ENCODE assay signal across 8 mouse cellular contexts in genomic region chr6:5401394-5401793, GRCm38 (mm10). TPM values are rescaled to one million over a fixed set of nuclear protein-coding genes. Genes with fewer than 3 reads are reported as not detected.
DNase-seq lines count a peak whose midpoint lies in the region; ATAC-seq and TF ChIP-seq lines count a peak whose summit lies in the region.

No protein-coding gene starts in this region.

- no peak overlapping the region for H3K4me3 ChIP-seq in embryonic facial prominence, embryonic 10.5 days
- no peak overlapping the region for H3K4me3 ChIP-seq in heart, embryonic 12.5 days
- H3K4me3 ChIP-seq in kidney, postnatal 0 days (replicated peaks; ENCODE audit: low read depth, low read length) = no peak overlapping the region
- H3K4me3 ChIP-seq in liver, embryonic 13.5 days (replicated peaks) = no peak overlapping the region
- H3K4me3 ChIP-seq in neural tube, embryonic 13.5 days = no peak overlapping the region

- H3K27me3 ChIP-seq in embryonic facial prominence, embryonic 10.5 days (replicated peaks; ENCODE audit: low read depth, poor library complexity, severe bottlenecking) = no peaks in the 10 kb centered on the region
- H3K27me3 ChIP-seq in heart, embryonic 12.5 days (replicated peaks) = no peaks in the 10 kb centered on the region
- no peaks in the 10 kb centered on the region for H3K27me3 ChIP-seq in kidney, postnatal 0 days (ENCODE audit: insufficient read depth, low read length)
- no peaks in the 10 kb centered on the region for H3K27me3 ChIP-seq in liver, embryonic 13.5 days
- no peaks in the 10 kb centered on the region; the same call in 1 of the 2 replicates for H3K27me3 ChIP-seq in neural tube, embryonic 13.5 days

- H3K36me3 ChIP-seq in embryonic facial prominence, embryonic 10.5 days (replicated peaks) = peaks cover 7% of the 10 kb centered on the region; the same call in 1 of the 2 replicates
- peaks cover 5% of the 10 kb centered on the region; the same call in 1 of the 2 replicates for H3K36me3 ChIP-seq in heart, embryonic 12.5 days
- no peaks in the 10 kb centered on the region for H3K36me3 ChIP-seq in kidney, postnatal 0 days (ENCODE audit: insufficient read depth, low read length)
- no peaks in the 10 kb centered on the region for H3K36me3 ChIP-seq in liver, embryonic 13.5 days
- no peaks in the 10 kb centered on the region for H3K36me3 ChIP-seq in neural tube, embryonic 13.5 days

- WGBS in embryonic facial prominence, embryonic 10.5 days = 11% methylated on average over 3 of the region's 3 CpGs
- WGBS in heart, embryonic 12.5 days = 8% methylated on average over 3 of the region's 3 CpGs
- 4% methylated on average over 3 of the region's 3 CpGs for WGBS in kidney, postnatal 0 days
- 4% methylated on average over 3 of the region's 3 CpGs for WGBS in liver, embryonic 13.5 days (ENCODE audit: insufficient replicate concordance)
- 4% methylated on average over 3 of the region's 3 CpGs for WGBS in neural tube, embryonic 13.5 days

- H3K4me2 ChIP-seq in heart, embryonic 12.5 days = no peak overlapping the region
- no peak overlapping the region for H3K4me2 ChIP-seq in kidney, postnatal 0 days (ENCODE audit: low read length)
- no peak overlapping the region for H3K4me2 ChIP-seq in liver, embryonic 13.5 days
- no peak overlapping the region for H3K4me2 ChIP-seq in neural tube, embryonic 13.5 days

- H3K27ac ChIP-seq in embryonic facial prominence, embryonic 10.5 days (replicated peaks) = no peak overlapping the region
- H3K27ac ChIP-seq in heart, embryonic 12.5 days (ENCODE audit: poor library complexity, severe bottlenecking) = no peak overlapping the region
- no peak overlapping the region for H3K27ac ChIP-seq in kidney, postnatal 0 days
- H3K27ac ChIP-seq in liver, embryonic 13.5 days = no peak overlapping the region
- H3K27ac ChIP-seq in neural tube, embryonic 13.5 days (replicated peaks) = no peak overlapping the region

- TF ChIP-seq CTCF in kidney, postnatal 0 days (IDR thresholded peaks at IDR 0.05; ENCODE audit: low read depth) = peak; percentile 89

- H3K9me3 ChIP-seq in embryonic facial prominence, embryonic 10.5 days = no peaks in the 10 kb centered on the region
- H3K9me3 ChIP-seq in heart, embryonic 12.5 days (replicated peaks) = no peaks in the 10 kb centered on the region
- no peaks in the 10 kb centered on the region for H3K9me3 ChIP-seq in kidney, postnatal 0 days (replicated peaks; ENCODE audit: low read length)
- H3K9me3 ChIP-seq in liver, embryonic 13.5 days (replicated peaks) = no peaks in the 10 kb centered on the region
- no peaks in the 10 kb centered on the region for H3K9me3 ChIP-seq in neural tube, embryonic 13.5 days

- ATAC-seq in heart, embryonic 12.5 days (ENCODE audit: insufficient number of reproducible peaks, low FRiP score) = peak; percentile 55; the same call in 1 of the 2 replicates
- ATAC-seq in kidney, postnatal 0 days (replicated peaks; ENCODE audit: low FRiP score, low read depth) = 0 out of 2 replicates have a peak, but pooled peaks have one; percentile 52
- ATAC-seq in liver, embryonic 13.5 days (ENCODE audit: low read depth) = peak; percentile 60; the same call in 1 of the 2 replicates
- peak; percentile 85 for ATAC-seq in neural tube, embryonic 13.5 days (ENCODE audit: low read depth)

- H3K9ac ChIP-seq in heart, embryonic 12.5 days = no peak overlapping the region
- no peak overlapping the region for H3K9ac ChIP-seq in kidney, postnatal 0 days (ENCODE audit: low read depth, low read length)
- no peak overlapping the region for H3K9ac ChIP-seq in liver, embryonic 13.5 days
- no peak overlapping the region for H3K9ac ChIP-seq in neural tube, embryonic 13.5 days

- peak; percentile 74 for DNase-seq in 416B (ENCODE audit: low read depth)
- DNase-seq in ZHBTc4 (ENCODE audit: low read depth, low spot score) = peak; percentile 86
- peak; percentile 70 for DNase-seq in embryonic facial prominence, embryonic 10.5 days (ENCODE audit: low spot score)
- peak; percentile 84 for DNase-seq in kidney, postnatal 0 days (ENCODE audit: low spot score)
- peak; percentile 28 for DNase-seq in liver, embryonic 13.5 days
- peak; percentile 79 for DNase-seq in thymus, postnatal 0 days (ENCODE audit: low spot score)

- peaks cover 13% of the 10 kb centered on the region for H3K4me1 ChIP-seq in embryonic facial prominence, embryonic 10.5 days
- H3K4me1 ChIP-seq in heart, embryonic 12.5 days (replicated peaks) = peaks cover 7% of the 10 kb centered on the region
- H3K4me1 ChIP-seq in kidney, postnatal 0 days (replicated peaks; ENCODE audit: insufficient read depth, low read length) = no peaks in the 10 kb centered on the region
- H3K4me1 ChIP-seq in liver, embryonic 13.5 days (replicated peaks) = peaks cover under 1% of the 10 kb centered on the region; the same call in 1 of the 2 replicates
- H3K4me1 ChIP-seq in neural tube, embryonic 13.5 days (replicated peaks) = peaks cover 19% of the 10 kb centered on the region

RNA-seq across cellular contexts. Expression of gene Asb4, which starts 18.2 kb away (rescaled TPM):
- 69.0 and 70.1 TPM in 2 replicates for polyA plus RNA-seq in embryonic facial prominence, embryonic 10.5 days (2016; fragmentation: Nextera tagmentation; extraction: Ambion mirVana)
- 50.5 and 52.7 TPM in 2 replicates for polyA plus RNA-seq in heart, embryonic 12.5 days (2016; fragmentation: Nextera tagmentation; extraction: Ambion mirVana)
- polyA plus RNA-seq in kidney, postnatal 0 days (2015; fragmentation: Nextera tagmentation; extraction: Ambion mirVana) = 9.4 and 9.7 TPM in 2 replicates
- 12.3 and 15.4 TPM in 2 replicates for polyA plus RNA-seq in liver, embryonic 13.5 days (2015; fragmentation: Nextera tagmentation; extraction: Ambion mirVana)
- 10.4 and 13.8 TPM in 2 replicates for polyA plus RNA-seq in neural tube, embryonic 13.5 days (2015; fragmentation: Nextera tagmentation; extraction: Ambion mirVana)
- polyA plus RNA-seq in thymus, postnatal 0 days (2015; fragmentation: Nextera tagmentation; extraction: Ambion mirVana) = 1.2 and 1.5 TPM in 2 replicates

Comparison
In these comparisons a context has a peak if more than half of its experiments do, and no peak if none do; other contexts are left out.
1. DNase-seq: peak in every context shown above with its lines; median percentile 86 in ZHBTc4; 84 in kidney, postnatal 0 days; 79 in thymus, postnatal 0 days; 74 in 416B; 70 in embryonic facial prominence, embryonic 10.5 days; 28 in liver, embryonic 13.5 days.